Mouse (Mus musculus): ENCODE results near the gene Syne4.

Gene Syne4

DNA sequence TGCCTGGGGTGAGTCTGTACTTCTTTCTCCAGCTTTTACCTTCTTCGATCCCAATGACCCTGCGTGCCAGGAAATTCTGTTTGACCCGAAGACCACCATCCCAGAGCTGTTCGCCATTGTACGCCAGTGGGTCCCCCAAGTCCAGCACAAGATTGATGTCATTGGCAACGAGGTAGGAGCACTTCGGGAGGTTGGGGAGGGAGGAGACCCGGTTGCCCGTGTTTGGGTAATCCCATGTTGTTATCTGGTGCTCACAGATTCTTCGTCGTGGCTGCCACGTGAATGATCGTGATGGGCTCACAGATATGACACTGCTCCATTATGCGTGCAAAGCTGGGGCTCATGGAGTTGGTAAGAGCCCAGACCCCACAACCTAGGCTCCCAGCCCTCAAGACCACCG lies 17.8 kb upstream of the Syne4 start:
- no peak for DNase-seq (ENCODE audit: low read depth, low spot score)

DNA sequence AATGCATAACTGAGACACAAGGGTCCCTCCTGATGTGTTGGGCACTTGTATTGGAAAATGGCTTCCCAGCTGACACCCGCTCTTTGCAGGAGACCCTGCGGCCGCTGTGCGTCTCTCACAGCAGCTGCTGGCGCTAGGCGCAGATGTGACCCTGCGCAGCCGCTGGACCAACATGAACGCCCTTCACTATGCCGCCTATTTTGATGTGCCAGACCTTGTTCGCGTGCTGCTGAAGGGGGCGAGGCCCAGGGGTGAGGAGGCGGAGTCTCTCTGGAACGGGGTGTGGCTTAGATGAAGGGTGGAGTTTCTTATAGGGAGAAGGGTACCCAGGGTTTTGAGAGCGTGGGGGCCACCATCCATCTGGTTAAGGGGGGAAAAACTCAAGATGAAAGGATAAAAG lies 17.3 kb upstream of the Syne4 start:
- DNase-seq (ENCODE audit: low read depth, low spot score) = peak; percentile 78

GRCm38 (mm10) chr7:30300914-30301313 lies 13.7 kb upstream of the Syne4 start:
- DNase-seq (ENCODE audit: low read depth, low spot score) = peak; percentile 69

DNA sequence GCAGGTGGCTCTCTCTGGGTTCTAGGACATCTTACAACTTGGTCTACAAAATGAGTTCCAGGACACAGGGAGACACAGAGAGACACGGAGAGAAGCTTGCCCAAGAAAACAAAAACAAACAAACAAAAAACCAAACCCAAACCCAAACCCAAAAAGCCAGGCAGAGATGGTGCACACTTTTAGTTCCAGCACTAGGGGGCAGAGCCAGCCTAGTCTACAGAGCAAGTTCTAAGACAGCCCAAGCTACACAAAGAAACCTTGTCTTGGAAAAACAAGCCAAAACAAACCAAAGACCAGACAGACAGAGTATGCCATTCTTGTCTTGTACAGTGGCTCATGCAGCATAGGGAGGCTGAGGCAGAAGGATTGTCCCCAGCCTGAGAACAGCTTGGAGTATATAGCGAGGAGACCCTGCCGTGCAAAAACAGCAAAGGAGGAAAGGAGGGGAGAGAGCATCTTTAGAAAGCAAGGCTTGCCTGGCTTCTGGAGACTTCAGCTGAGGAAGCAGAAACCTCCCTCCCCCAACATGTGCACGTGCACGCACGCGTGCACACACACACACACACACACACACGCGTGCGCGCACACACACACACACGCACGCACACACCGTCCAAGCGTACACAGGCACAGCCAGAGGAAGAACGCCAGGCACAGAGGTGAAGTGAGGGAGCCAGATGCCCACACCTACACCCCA lies 8.4 kb upstream of the Syne4 start:
- DNase-seq (ENCODE audit: low read depth, low spot score) = peak; percentile 73

GRCm38 (mm10) chr7:30308076-30309005 lies 6.3 kb upstream of the Syne4 start, which contains the start of gene Alkbh6:
Gene Alkbh6 (plus strand): TSS chr7:30308717.
- DNase-seq (ENCODE audit: low read depth, low spot score) = peak; percentile 99

- peak; percentile 55 for DNase-seq (ENCODE audit: low read depth, low spot score)
Observed at GRCm38 (mm10) chr7:30309395-30310129, 5.0 kb upstream of the Syne4 start.

- DNase-seq (ENCODE audit: low read depth, low spot score) = no peak
Observed at GRCm38 (mm10) chr7:30310136-30310535, 4.5 kb upstream of the Syne4 start.

DNA sequence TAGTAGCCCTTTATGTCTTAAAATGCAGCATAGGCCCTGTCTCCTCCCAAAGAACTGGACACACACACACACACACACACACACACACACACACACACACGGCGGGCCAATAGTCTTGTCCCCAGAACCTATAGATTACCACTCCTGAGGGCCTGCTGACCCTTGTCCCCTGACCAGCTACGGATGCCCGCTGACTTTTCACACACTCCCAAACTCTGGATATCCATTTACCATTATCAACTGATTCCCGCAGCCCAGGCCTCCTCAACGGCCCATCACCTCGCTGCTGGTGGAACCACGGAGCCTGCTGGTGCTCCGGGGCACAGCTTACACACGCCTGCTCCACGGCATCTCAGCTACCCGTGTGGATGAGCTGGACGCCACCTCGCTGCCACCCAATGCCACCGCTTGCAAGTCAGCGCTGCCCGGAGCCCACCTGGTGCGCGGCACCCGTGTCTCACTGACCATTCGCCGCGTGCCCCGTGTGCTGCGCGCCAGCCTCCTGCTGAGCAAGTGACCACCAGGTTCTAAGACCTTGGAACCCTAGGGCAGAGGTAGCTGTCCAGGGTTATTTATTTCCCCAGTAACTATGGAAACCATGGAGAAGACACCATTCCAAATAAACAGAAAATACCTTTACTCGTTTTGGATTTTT lies 814 bp upstream of the Syne4 start:
- no peak for DNase-seq (ENCODE audit: low read depth, low spot score)

GRCm38 (mm10) chr7:30315559-30316529 lies 1.2 kb downstream of the Syne4 start:
- DNase-seq (ENCODE audit: low read depth, low spot score) = no peak

GRCm38 (mm10) chr7:30318142-30318541 lies 3.5 kb downstream of the Syne4 start:
- DNase-seq (ENCODE audit: low read depth, low spot score) = no peak

DNA sequence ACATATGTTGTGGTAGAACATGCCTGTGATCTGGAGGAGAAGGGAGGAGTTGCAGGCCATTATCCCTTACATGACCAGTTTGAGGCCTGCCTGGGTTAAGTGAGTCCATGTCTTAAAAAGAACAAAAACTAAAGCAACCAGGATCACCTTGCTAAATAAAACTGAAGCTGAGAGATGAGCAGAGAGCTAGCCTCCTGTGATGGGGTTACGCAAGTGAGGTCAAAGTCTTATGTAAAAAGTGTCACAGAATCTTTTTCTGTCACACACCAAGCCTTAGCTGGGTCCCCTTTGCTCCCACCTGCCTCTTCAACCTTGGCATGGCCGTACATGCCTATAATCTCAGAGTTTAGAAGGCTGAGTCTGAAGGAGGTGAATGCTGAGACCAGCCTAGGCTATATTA lies 6.3 kb downstream of the Syne4 start:
- no peak for DNase-seq (ENCODE audit: low read depth, low spot score)

DNA sequence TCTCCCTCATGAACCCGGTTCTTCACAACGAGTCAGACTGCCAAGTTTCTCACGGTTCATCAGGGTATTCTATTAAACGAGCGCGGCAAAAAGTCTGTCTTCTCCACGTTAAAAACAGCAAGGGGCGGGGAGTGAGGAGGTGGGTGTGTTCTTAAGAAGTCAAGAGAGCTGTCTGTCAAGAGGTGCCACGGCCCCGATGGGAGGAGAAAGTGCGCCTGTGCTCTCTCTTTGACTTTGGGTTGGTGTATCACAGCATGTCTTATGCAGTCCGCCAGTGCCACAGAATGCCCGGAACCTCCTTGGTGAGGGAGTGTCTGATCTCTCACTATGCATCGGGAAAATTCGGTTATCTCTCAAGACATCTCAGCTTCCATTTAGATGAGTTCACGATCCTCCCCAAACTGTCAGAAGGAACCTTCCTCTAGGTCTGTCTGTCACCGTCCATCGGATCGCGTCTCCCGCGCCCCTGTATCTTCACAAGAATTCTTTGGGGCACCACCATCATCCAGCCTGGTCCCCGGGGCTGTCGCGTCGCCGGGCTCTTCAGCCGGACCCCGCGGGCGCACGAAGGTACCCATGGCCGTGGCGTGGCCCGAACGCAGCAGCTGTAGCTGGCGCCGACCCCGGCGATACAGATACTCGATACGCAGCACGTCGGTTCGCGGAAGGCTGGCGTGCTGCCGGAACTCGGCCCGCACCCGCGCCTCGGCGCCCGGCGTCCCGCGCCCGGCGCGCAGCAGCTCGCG lies 7.1 kb downstream of the Syne4 start, which contains the start of gene E130208F15Rik:
Gene E130208F15Rik, plus strand, starts transcription at position 202 of the 746 bp plus-strand sequence.
- peak; percentile 97 for DNase-seq (ENCODE audit: low read depth, low spot score)

DNA sequence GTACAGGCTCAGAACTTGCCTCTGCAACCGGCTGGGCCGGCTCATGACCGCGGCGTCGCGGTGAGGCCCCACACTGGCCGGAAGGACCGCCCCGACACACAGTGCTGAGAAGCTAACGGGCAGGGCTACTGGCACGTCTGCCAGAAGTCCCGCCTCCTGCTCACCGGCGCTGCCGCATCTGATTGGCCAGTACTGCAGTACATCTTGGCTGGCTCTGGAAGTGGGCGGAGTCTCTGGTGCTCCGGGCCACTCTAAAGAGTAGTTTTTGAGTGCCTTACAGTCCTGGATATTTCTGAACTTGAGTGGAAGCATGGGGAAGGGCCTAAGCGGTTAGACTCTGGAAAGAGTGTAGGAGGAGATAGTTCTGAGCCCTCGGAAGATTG lies 7.7 kb downstream of the Syne4 start:
- DNase-seq (ENCODE audit: low read depth, low spot score) = peak; percentile 97

GRCm38 (mm10) chr7:30322865-30323264 lies 8.3 kb downstream of the Syne4 start:
- peak; percentile 71 for DNase-seq (ENCODE audit: low read depth, low spot score)

- no peak for DNase-seq (ENCODE audit: low read depth, low spot score)
Observed at GRCm38 (mm10) chr7:30323795-30324194, 9.2 kb downstream of the Syne4 start, which contains the start of gene Sdhaf1. Gene Sdhaf1 (minus strand): TSS chr7:30323895.

DNA sequence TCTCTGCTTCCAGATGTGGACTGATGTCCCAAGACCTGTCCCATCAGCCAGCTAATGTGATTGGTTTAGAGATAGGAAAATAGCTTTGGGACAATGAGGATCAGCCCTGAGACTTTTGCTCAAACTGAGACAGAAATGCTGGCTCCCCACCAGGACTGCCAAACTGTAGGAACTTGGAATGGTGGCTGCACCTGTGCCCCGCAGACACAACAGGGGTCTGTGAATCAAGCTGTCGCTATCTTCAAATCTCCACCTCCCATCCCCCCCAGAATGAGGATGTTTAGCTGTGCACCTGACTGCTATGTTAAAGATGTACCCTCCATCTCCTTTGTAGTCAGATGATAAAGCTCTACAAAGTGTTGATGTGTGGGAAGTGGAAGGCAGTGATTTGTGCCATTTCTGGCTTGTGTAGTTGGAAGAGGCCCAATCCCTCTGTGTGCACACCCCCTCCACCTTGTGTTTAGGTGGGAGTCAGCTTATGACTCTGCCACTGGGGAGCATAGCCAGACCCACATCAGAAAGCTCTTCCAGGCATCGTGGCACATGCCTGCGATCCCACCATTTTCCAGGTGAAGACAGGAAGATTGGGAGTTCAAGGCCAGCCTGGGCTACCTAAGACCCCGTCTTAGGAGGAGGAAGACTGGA lies 9.8 kb downstream of the Syne4 start:
- no peak for DNase-seq (ENCODE audit: low read depth, low spot score)

GRCm38 (mm10) chr7:30325364-30325763 lies 10.8 kb downstream of the Syne4 start:
- DNase-seq (ENCODE audit: low read depth, low spot score) = peak; percentile 87

DNA sequence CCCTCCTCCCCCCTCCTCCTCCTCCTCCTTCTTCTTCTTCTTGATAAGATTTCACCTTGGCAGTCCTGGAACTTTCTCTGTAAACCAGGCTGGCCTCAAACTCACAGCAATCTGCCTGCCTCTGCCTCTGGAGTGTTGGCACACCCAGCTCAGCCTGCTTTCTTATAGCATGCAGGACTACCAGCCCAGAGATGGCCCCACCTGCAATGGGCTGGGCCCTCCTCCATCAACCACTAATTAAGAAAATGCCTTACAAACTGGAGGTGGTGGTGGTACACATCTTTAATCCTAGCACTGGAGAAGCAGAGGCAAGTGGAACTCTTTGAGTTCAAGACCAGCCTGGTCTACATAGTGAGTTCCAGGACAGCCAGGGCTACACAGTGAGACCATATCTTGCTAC lies 11.8 kb downstream of the Syne4 start:
- DNase-seq (ENCODE audit: low read depth, low spot score) = no peak

GRCm38 (mm10) chr7:30327140-30327539 lies 12.5 kb downstream of the Syne4 start:
- DNase-seq (ENCODE audit: low read depth, low spot score) = peak; percentile 39

All from R1 (cell line).